Mouse (Mus musculus) E14TG2a.4 (cell line): ENCODE data around the gene Cep295nl.

ENCODE experiments used
- CTCF ChIP-seq: conservative IDR thresholded peaks from 2 replicates; pipeline ENCODE4 v1.5.1; 2014; ENCODE audit warnings: low read length
- POU5F1 ChIP-seq: IDR thresholded peaks from 2 replicates; pipeline ENCODE4 v1.6.1; 2014; ENCODE audit warnings: low read length, borderline replicate concordance

DNA sequence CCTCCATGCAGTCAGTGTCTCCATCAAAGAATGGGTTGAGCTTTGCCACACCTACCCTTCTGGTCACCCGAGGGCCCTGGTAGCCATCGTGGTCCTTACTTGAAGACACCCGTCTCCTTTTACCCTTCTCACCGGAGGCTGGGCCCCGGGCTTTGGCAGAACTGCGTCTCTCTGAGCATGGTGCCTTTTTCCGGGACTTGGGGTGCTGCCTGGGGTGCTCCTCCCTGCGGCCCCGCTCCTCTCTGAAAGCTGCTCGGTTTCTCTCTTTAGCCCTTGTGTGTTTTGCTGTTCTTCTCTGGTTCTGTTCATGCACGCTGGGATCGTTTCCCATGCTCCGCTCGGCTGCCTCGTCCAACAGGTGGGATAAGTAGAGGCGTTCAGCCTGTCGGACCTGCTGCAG is 8.9 kb downstream of the Cep295nl start:
- no peak for TF ChIP-seq CTCF
- no peak for TF ChIP-seq POU5F1
